Mouse (Mus musculus) spleen, postnatal 10 days (tissue): ENCODE results near the gene Fahd1.

Source experiments
- DNase-seq, 2 experiments: peaks; one replicate each; pipeline ENCODE4 v3.0.0; 2021 to 2022; ENCODE audit warnings: low spot score in 2 of 2

Fahd1 gene

GRCm38 (mm10) chr17:24885356-24886133 is 35.4 kb upstream of the Fahd1 start:
- no peak for DNase-seq

DNA sequence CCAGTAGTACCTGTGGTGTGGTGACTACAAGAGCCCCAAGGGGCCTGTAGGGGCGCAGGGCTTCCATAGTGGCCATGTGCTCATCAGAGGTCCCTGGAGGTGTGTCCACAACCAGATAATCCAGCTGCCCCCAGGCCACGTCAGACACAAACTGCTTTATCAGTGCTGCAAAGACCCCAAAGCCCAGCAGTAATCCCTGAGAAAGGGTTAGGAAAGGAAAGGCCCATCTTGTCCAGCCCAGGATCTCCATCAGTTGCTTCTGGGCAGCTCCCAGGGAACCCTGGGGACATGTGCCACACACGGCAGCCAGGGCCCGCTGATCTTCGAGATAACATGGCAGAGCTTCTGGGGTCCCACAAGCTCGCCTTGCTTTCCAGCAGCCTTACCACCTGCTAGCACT is 34.2 kb upstream of the Fahd1 start:
- no peak for DNase-seq

- DNase-seq, result peak; percentile 52 to 69
These were observed 31.7 kb upstream of the Fahd1 start for GRCm38 (mm10) chr17:24881738-24882440.

DNA sequence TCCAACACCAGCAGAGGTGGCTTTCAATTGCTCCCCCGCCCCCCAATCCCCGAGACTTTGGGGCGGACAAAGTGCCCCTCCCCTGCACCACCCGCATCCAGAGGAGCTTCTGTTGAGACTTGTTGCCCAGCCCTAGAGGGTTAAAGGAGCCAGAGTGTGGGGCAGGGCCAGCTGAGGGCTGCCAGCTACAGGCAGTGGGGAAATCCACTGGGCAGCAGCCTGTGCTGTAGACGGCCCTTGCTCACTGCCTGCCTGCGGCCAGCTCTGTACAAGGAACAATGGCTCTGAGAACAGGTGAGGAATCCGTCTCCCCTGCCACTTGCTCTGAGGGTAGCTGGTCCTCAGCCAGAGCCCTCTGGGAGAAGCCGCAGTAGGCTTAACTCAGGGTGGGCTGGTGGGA is 28.4 kb upstream of the Fahd1 start:
- DNase-seq, result no peak

DNA sequence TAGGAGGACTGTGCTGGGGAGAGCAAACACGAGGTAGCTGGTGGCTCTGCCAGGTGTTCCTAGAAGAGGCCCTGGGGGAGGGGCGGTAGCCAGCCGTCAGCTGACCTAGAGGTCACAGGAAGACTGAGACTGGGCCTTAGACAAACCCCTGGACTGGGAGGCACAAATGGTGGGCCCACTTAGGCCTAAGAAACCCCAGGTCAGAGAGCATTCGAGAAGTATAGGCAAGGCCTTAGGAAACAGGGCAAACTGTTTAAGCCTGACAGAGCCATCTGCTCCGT is 27.9 kb upstream of the Fahd1 start:
- DNase-seq, result no peak

- DNase-seq, result no peak
These were observed 27.4 kb upstream of the Fahd1 start for GRCm38 (mm10) chr17:24877336-24878116.

- DNase-seq, result no peak
These were observed 24.8 kb upstream of the Fahd1 start for GRCm38 (mm10) chr17:24874989-24875388.

- DNase-seq, result no peak
These were observed 24.2 kb upstream of the Fahd1 start for GRCm38 (mm10) chr17:24874405-24874745.

- DNase-seq, result no peak
These were observed 23.7 kb upstream of the Fahd1 start for GRCm38 (mm10) chr17:24873695-24874404.

DNA sequence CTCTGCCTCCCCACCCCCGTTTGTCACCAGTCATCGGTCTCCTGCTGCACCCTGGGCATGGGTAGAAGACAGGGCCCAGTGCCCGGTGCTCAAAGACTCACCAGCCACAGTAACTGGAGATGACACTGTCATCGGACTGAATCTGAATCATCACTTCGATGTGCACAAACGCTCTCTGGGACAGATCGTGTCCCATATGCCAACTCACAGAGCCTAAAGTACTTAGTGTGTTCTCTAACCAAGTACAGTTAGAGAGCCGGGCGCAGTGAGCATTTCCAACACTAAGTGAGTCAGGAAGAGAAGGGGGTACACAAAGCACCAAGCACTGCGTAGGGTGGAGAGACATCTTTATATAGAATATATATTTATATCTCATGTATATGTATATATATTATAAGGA is 17.8 kb upstream of the Fahd1 start:
- no peak for DNase-seq

DNA sequence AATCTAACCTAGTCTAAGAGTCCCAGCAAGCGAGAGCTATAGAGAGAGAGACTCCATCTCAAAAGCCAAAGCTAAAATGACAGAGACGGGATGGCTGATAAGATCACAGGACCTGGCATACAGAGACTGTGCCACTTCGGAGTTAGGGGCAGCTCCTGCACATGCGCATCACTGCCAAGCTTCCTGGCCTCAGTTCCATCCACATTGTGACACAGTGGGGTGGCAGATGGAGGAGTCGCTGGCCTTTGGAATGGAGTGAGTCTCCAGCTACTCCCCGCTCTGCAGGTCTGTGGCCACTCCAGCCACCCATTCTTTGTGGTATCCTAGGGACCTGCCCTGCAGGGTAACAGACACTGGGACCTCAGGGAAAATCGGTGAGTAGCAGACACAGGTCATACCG is 15.6 kb upstream of the Fahd1 start, which contains the start of gene Igfals:
Gene Igfals (plus strand): TSS at position 222 of the 400 bp plus-strand sequence.
- DNase-seq, result no peak

GRCm38 (mm10) chr17:24861785-24862184 is 11.6 kb upstream of the Fahd1 start:
- no peak for DNase-seq

DNA sequence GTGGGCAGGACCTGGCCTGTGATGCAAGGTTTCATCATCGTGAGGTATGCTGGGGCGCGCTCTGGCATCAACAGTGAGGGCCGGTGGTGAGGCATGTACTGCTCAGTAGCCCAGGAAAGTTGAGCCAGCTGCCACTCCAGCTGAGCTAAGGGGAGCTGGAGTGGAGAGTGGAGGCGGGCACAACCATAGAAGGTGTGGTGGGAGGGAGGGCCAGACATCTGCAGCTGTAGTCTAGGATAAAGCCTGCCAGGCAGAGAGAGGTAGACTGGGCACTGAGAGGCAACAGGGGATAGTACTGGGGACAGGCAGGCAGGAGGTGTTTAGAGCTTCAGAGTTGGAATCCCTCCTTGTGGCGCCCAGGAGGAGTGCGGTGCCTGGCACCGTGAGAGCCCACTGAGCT is 9.9 kb upstream of the Fahd1 start:
- peak; percentile 71 to 78 for DNase-seq

GRCm38 (mm10) chr17:24858967-24859366 is 8.8 kb upstream of the Fahd1 start:
- peak; percentile 74 to 86 for DNase-seq

DNA sequence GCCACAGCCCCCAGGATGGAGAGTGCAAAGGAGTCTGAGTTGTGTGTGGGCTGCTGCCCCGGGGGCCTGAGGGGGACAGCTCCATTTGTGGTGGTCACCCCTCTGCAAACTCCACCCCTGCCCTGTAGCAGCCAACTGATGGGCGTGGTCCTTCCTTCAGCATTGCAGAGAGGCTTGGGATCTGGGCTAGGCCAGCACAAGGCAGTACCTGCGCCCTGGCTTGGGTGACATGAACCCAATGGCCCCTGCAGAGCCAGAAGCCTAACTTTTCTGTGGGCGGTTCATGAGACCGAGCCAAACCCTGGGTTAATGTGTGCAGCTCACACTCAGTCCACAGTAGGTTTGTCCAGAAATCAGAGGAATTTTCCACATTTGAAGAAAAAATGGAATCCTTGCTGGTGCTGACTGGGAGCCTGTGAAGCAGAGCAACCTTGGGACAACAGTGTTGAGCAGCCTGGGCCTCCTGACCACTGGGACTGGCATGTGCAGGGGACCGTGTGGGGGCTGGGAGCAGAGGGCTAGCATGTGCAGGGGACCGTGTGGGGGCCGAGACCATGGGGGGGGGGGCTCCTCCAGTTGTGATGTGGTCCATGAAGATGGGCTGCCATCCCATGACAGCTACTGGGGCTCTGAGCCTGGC is 7.8 kb upstream of the Fahd1 start:
- peak; percentile 55 to 65 for DNase-seq

DNA sequence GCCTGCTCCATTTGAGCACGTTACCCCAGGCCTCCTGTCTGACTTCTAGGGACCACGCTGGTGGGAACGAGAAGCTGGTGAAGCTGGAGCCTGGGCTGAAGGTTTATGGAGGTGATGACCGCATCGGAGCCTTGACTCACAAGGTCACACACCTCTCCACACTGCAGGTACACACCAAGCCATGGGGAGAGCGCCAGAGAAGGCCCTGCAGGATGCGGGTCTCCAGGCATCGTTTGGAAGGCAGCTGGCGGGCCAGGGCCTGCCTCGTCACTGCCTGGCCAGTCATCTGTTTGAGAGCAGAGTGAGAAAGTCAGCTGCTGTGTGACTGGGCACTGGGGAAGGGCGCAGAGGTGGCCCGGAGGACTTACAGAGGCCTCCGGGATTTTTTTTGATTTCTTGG is 6.4 kb upstream of the Fahd1 start:
- DNase-seq, result no peak

DNA sequence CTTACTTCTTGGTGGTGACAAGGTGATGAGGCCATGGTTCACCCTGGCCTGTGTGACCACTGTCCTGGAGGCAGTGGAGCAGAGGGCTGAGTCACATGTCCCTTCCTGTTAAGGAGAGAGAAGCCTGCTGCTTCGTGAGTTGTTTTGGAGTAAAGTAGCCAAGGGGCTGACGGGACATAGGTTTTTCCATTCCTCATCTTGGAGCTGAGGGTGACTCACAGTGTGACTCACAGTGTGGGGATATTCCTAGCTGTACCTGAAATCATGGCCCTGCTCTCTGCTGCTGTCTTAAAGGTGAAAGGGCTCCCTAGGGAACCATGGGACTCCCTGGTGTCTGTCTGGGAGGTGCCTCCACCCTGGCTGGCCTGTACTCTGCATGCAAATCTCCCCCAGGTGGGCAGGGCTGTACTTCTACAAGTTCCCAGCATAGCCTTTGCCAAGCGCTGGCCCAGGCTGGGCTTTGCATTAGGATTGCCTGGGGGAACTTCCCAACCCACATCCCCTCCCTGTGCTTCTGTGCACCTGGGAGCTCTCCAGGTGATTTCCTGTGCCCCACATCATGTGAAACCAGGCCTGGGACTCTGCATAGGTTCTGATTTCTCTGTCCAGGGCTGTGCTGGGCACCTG is 5.8 kb upstream of the Fahd1 start:
- no peak for DNase-seq

DNA sequence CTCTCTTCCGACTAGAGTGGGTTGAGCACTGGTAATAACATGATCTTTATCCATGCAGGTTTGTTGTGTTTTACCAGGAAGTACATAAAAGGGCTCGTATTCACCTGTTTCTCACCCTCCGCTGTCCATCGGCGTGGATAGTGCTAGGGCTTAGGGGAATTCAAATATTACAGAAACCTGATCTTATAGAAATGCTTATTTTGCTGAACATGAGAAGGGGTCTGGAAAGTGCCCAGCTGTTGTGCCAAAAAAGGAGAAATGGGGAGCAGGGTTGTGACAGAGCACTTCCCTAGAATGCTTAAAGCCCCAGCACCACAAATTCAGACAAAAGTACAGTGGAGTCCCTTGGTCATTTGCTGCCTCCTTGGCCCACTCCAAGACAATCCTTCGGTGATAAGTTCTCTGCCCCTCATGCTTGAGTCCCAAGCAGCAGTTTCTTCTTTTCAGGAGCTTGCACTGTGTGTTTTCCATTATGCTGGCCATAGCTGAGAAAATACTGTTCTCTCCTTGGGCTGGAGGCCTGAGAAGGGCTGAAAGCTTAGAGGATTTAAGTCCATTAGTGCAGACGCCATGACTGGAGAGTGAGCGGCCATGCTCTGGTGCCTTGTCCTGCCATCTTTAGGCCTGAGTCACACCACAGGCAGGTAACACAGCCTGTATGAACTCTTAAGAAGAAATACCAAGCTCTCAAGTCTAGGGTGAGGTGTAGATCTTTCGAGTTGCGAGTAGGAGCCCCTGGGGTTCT is 1.4 kb upstream of the Fahd1 start:
- DNase-seq, result peak in 1 of 2 experiments; percentile 22

GRCm38 (mm10) chr17:24850773-24851127 is 586 bp upstream of the Fahd1 start:
- DNase-seq, result no peak

- no peak for DNase-seq
These were observed 465 bp downstream of the Fahd1 start for GRCm38 (mm10) chr17:24849733-24850064.

DNA sequence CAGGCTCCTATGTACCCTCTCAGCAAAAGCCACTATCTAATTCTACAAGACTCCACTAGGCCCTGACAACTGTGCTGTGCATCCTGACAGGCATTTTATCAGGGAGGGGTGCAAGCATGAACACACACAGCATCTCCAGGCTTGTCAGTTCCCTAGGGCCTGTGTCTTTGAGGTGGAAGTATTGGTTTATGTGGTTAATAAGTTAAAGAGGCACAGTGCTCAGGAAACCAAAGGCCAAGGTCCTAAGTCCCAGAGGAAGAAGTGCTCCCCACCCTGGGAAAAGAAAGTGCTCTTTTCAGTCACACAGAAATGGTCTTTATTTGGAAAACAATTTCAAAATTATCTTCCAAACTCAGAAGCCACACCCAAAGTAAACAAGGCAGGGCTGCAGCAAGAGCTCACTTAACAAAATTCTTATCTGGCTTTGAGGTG is 1.5 kb downstream of the Fahd1 start:
- DNase-seq, result peak; percentile 42 to 57
